Comparison of ENCODE assay signal across 23 mouse cellular contexts in the genomic region with DNA sequence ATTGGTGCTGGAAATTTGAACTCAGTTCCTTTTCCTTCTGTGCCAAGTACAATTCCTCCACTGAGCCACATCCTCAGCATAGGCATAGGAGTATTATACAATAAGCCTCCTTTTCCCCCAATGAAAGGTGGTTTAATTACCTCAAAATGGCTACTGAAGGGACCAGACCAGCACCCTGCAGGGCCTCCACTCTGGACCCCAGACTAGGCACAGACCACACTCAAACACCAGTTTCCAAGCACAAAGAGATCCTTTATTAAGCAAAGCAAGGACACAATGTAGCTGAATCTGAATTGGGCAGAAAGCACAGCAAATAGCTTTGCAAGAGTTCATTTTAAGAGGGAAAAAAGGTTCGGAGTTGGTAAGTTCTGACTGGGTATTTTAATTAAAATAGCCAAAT.
DNase-seq lines count a peak whose midpoint lies in the region; ATAC-seq and TF ChIP-seq lines count a peak whose summit lies in the region.
"Had no signal": no experiment of that assay in that cellular context is flagged by ENCODE, and none has a peak within 500 bp of the region (broad histone marks: within the 10 kb centered on the region; RNA-seq: fewer than 3 reads in every experiment).

No protein-coding gene starts in this region.

- H3K36me3 ChIP-seq in neural tube, embryonic 11.5 days (ENCODE audit: control insufficient read depth, insufficient read depth, low read length), result no peaks in the 10 kb centered on the region
- H3K36me3 ChIP-seq in neural tube, embryonic 15.5 days, result no peaks in the 10 kb centered on the region
- H3K36me3 ChIP-seq in forebrain, embryonic 14.5 days (ENCODE audit: control insufficient read depth, insufficient read depth, low read length), result no peaks in the 10 kb centered on the region
- H3K36me3 ChIP-seq: embryonic facial prominence, embryonic 13.5 days; G1E; heart, embryonic 15.5 days; hindbrain, embryonic 10.5 days; hindbrain, embryonic 15.5 days had no signal

- no peaks in the 10 kb centered on the region for H3K4me1 ChIP-seq in neural tube, embryonic 11.5 days (ENCODE audit: control insufficient read depth, insufficient read depth, low read length)
- no peaks in the 10 kb centered on the region for H3K4me1 ChIP-seq in neural tube, embryonic 15.5 days
- H3K4me1 ChIP-seq in forebrain, embryonic 14.5 days (ENCODE audit: control insufficient read depth, insufficient read depth, low read length), result no peaks in the 10 kb centered on the region
- H3K4me1 ChIP-seq: embryonic facial prominence, embryonic 13.5 days; heart, embryonic 15.5 days; hindbrain, embryonic 10.5 days; hindbrain, embryonic 15.5 days had no signal

- TF ChIP-seq POLR2A in brain, embryonic 14.5 days (IDR thresholded peaks at IDR 0.05; ENCODE audit: borderline replicate concordance, extremely low read depth, insufficient read depth, insufficient read length, poor library complexity, severe bottlenecking), result no peak

- DNase-seq in neural tube, embryonic 11.5 days (ENCODE audit: low spot score), result no peak
- peak; percentile 52 for DNase-seq in brain, embryonic 14.5 days (ENCODE audit: low read depth)
- DNase-seq in forebrain, embryonic 14.5 days (ENCODE audit: low spot score), result peak; percentile 22
- no peak for DNase-seq in gastrocnemius, postnatal 25 days
- no peak for DNase-seq in embryo, embryonic 10.5 days (ENCODE audit: low spot score)
- no peak for DNase-seq in spleen, postnatal 14 days (ENCODE audit: low spot score in 2 of 2)
- DNase-seq: adrenal gland, postnatal 25 days; cerebellum, adult 2 months; cerebellum, postnatal 10 days; gastrocnemius, postnatal 10 days; heart, adult 2 months; kidney, adult 8-10 months had no signal

- H3K27me3 ChIP-seq in neural tube, embryonic 11.5 days (ENCODE audit: control insufficient read depth, insufficient read depth, low read length), result no peaks in the 10 kb centered on the region
- no peaks in the 10 kb centered on the region for H3K27me3 ChIP-seq in neural tube, embryonic 15.5 days (replicated peaks)
- no peaks in the 10 kb centered on the region for H3K27me3 ChIP-seq in forebrain, embryonic 14.5 days (replicated peaks; ENCODE audit: control insufficient read depth, insufficient read depth, low read length)
- H3K27me3 ChIP-seq: CH12.LX; embryonic facial prominence, embryonic 13.5 days; heart, embryonic 15.5 days; hindbrain, embryonic 15.5 days had no signal

- no peak overlapping the region for H3K27ac ChIP-seq in neural tube, embryonic 11.5 days (ENCODE audit: low read depth, low read length)
- no peak overlapping the region for H3K27ac ChIP-seq in neural tube, embryonic 15.5 days (replicated peaks)
- H3K27ac ChIP-seq in forebrain, embryonic 14.5 days (ENCODE audit: low read depth, low read length), result no peak overlapping the region
- H3K27ac ChIP-seq: embryonic facial prominence, embryonic 13.5 days; heart, adult 2 months; heart, embryonic 15.5 days; hindbrain, embryonic 10.5 days; hindbrain, embryonic 15.5 days had no signal

- H3K4me3 ChIP-seq in neural tube, embryonic 11.5 days (ENCODE audit: low read depth, low read length), result no peak overlapping the region
- H3K4me3 ChIP-seq in neural tube, embryonic 15.5 days (replicated peaks), result no peak overlapping the region
- no peak overlapping the region for H3K4me3 ChIP-seq in forebrain, embryonic 14.5 days (ENCODE audit: low read depth, low read length)
- H3K4me3 ChIP-seq: embryonic facial prominence, embryonic 13.5 days; heart, adult 2 months; heart, embryonic 15.5 days; hindbrain, embryonic 10.5 days; hindbrain, embryonic 15.5 days had no signal

- H3K4me2 ChIP-seq in neural tube, embryonic 11.5 days (ENCODE audit: low read depth), result no peak overlapping the region
- no peak overlapping the region for H3K4me2 ChIP-seq in neural tube, embryonic 15.5 days
- H3K4me2 ChIP-seq in forebrain, embryonic 14.5 days (ENCODE audit: low read length), result no peak overlapping the region
- H3K4me2 ChIP-seq: embryonic facial prominence, embryonic 13.5 days; heart, embryonic 11.5 days; heart, embryonic 15.5 days; hindbrain, embryonic 15.5 days had no signal

- H3K9ac ChIP-seq in neural tube, embryonic 11.5 days (ENCODE audit: low read length), result no peak overlapping the region
- no peak overlapping the region for H3K9ac ChIP-seq in neural tube, embryonic 15.5 days (replicated peaks)
- H3K9ac ChIP-seq in forebrain, embryonic 14.5 days (ENCODE audit: low read length), result no peak overlapping the region
- H3K9ac ChIP-seq: embryonic facial prominence, embryonic 13.5 days; heart, embryonic 15.5 days; hindbrain, embryonic 15.5 days had no signal

- 0 out of 2 replicates have a peak, but pooled peaks have one; percentile 41 for ATAC-seq in neural tube, embryonic 11.5 days (ENCODE audit: insufficient read depth, low FRiP score, low TSS enrichment)
- no peak for ATAC-seq in neural tube, embryonic 15.5 days (ENCODE audit: low FRiP score)
- no peak for ATAC-seq in forebrain, embryonic 14.5 days
- ATAC-seq: activated CD4-positive, CD25-positive, alpha-beta regulatory T cell, adult 4 months; inflammation-experienced regulatory T-cells, adult 6 months; intestine, postnatal 0 days had no signal

- TF ChIP-seq CTCF in brain, embryonic 14.5 days (IDR thresholded peaks at IDR 0.05; ENCODE audit: borderline replicate concordance, extremely low read depth, insufficient read depth, insufficient read length), result no peak

- 63% methylated on average over 1 of the region's 1 CpGs for WGBS in neural tube, embryonic 11.5 days
- WGBS in neural tube, embryonic 15.5 days, result 51% methylated on average over 1 of the region's 1 CpGs
- WGBS in forebrain, embryonic 14.5 days, result 13% methylated on average over 1 of the region's 1 CpGs

- H3K9me3 ChIP-seq in neural tube, embryonic 11.5 days (ENCODE audit: control insufficient read depth, low read length), result no peaks in the 10 kb centered on the region
- no peaks in the 10 kb centered on the region for H3K9me3 ChIP-seq in neural tube, embryonic 15.5 days (replicated peaks)
- no peaks in the 10 kb centered on the region for H3K9me3 ChIP-seq in forebrain, embryonic 14.5 days (replicated peaks; ENCODE audit: control insufficient read depth, low read length)
- H3K9me3 ChIP-seq: embryonic facial prominence, embryonic 13.5 days; G1E; heart, embryonic 15.5 days; hindbrain, embryonic 10.5 days; hindbrain, embryonic 15.5 days had no signal

Comparison
In these comparisons a context has a peak if more than half of its experiments do, and no peak if none do; other contexts are left out.
1. DNase-seq: peak in brain, embryonic 14.5 days (single experiment) and forebrain, embryonic 14.5 days (single experiment); none in neural tube, embryonic 11.5 days (single experiment), gastrocnemius, postnatal 25 days (single experiment), embryo, embryonic 10.5 days (single experiment) and spleen, postnatal 14 days (0 of 2).